Mouse (Mus musculus) ES-Bruce4 (cell line): ENCODE results near the gene Mypn. TPM values are rescaled to one million over a fixed set of nuclear protein-coding genes. Genes with fewer than 3 reads are reported as not detected.

Source experiments
- H3K27ac ChIP-seq: 2 replicates; pipeline ENCODE4 v1.5.1; 2012; ENCODE audit warnings: low read length, inconsistent platforms; ENCODE audit not compliant: insufficient read depth
- H3K27me3 ChIP-seq: 2 replicates; pipeline ENCODE4 v1.6.1; 2012; ENCODE audit warnings: mild to moderate bottlenecking, low read length, inconsistent platforms; ENCODE audit not compliant: control insufficient read depth, poor library complexity, insufficient read depth, severe bottlenecking
- H3K36me3 ChIP-seq: 2 replicates; pipeline ENCODE4 v1.6.1; 2012; ENCODE audit warnings: inconsistent platforms, mild to moderate bottlenecking, low read length, moderate library complexity; ENCODE audit not compliant: control insufficient read depth, poor library complexity, insufficient read depth, severe bottlenecking
- H3K4me1 ChIP-seq: one replicate; pipeline ENCODE4 v1.8.1; 2011; ENCODE audit warnings: low read length; ENCODE audit not compliant: control insufficient read depth, insufficient read depth
- H3K4me3 ChIP-seq: 2 replicates; pipeline ENCODE4 v1.5.1; 2011; ENCODE audit warnings: low read depth, mild to moderate bottlenecking, low read length
- H3K9ac ChIP-seq: 2 replicates; pipeline ENCODE4 v1.6.1; 2012; ENCODE audit warnings: low read depth, mild to moderate bottlenecking, inconsistent platforms; ENCODE audit not compliant: poor library complexity, severe bottlenecking
- H3K9me3 ChIP-seq: replicated peaks from 2 replicates; pipeline ENCODE4 v1.6.1; 2012; ENCODE audit warnings: mild to moderate bottlenecking, low read length, inconsistent platforms; ENCODE audit not compliant: control insufficient read depth, poor library complexity, insufficient read depth, severe bottlenecking
- CTCF ChIP-seq: IDR thresholded peaks from one replicate; pipeline ENCODE4 v1.8.1; 2011; ENCODE audit warnings: low read depth, low read length
- EP300 ChIP-seq: IDR thresholded peaks from 2 replicates; pipeline ENCODE4 v1.6.1; 2011; ENCODE audit warnings: low read depth, low read length; ENCODE audit not compliant: insufficient read depth
- POLR2A ChIP-seq: IDR thresholded peaks from one replicate; pipeline ENCODE4 v1.8.1; 2011; ENCODE audit warnings: low read length; ENCODE audit not compliant: insufficient read depth
- polyA plus RNA-seq: library from polyadenylated mRNA; stranded (reverse); fragments of >200 nt; gene quantifications from 2 replicates; pipeline ENCODE4 v1.2.4, GENCODE M21; 2011; ENCODE audit warnings: low read depth; ENCODE audit not compliant: missing spikeins, insufficient read depth, insufficient read length

Gene Mypn
- polyA plus RNA-seq, 1 experiment = 0.66 TPM

DNA sequence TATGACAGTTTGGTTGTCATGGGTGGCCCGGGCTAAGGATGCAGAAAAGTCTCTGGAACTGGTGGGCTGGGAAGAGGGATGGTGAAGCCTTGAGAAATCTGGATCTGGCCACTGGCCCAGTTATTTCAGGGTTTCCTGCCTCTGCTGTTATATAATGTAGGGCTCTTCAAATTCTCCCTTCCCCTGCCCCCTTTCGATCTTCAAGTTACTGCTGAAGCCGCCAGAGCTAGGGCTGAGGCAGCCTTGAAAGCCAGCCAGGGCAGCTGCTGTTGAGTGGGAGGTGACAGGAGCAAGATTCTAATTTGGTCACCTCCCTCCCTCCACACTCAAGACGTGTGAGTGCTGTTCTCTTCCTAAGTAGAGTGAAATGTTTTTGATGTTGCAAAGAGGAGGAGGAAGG, 46.8 kb downstream of the Mypn start:
- 0 out of 2 replicates have a peak, but pooled peaks cover 3% of the 10 kb centered on the region for H3K9me3 ChIP-seq
- TF ChIP-seq EP300 (no peak), CTCF (no peak), POLR2A (no peak)
- no peaks in the 10 kb centered on the region for H3K36me3 ChIP-seq
- H3K27ac ChIP-seq = no peak overlapping the region
- no peaks in the 10 kb centered on the region for H3K27me3 ChIP-seq
- H3K4me3 ChIP-seq = no peak overlapping the region
- H3K4me1 ChIP-seq = no peaks in the 10 kb centered on the region
- no peak overlapping the region for H3K9ac ChIP-seq

- Histone ChIP-seq H3K27ac (no peak overlapping the region), H3K4me3 (no peak overlapping the region), H3K36me3 (no peaks in the 10 kb centered on the region), H3K4me1 (no peaks in the 10 kb centered on the region), H3K9ac (no peak overlapping the region), H3K27me3 (no peaks in the 10 kb centered on the region), H3K9me3 (0 out of 2 replicates have a peak, but pooled peaks cover 3% of the 10 kb centered on the region)
- TF ChIP-seq CTCF (no peak), POLR2A (no peak), EP300 (no peak)
These were observed 47.4 kb downstream of the Mypn start for GRCm38 (mm10) chr10:63156351-63156750.

GRCm38 (mm10) chr10:63155668-63156350, 47.9 kb downstream of the Mypn start:
- 0 out of 2 replicates have a peak, but pooled peaks cover 3% of the 10 kb centered on the region for H3K9me3 ChIP-seq
- TF ChIP-seq POLR2A = no peak
- TF ChIP-seq EP300 = no peak
- no peak for TF ChIP-seq CTCF
- no peak overlapping the region for H3K9ac ChIP-seq
- H3K27ac ChIP-seq = no peak overlapping the region
- no peaks in the 10 kb centered on the region for H3K36me3 ChIP-seq
- H3K27me3 ChIP-seq = no peaks in the 10 kb centered on the region
- H3K4me1 ChIP-seq = no peaks in the 10 kb centered on the region
- H3K4me3 ChIP-seq = no peak overlapping the region

- Histone ChIP-seq H3K27me3 (no peaks in the 10 kb centered on the region), H3K27ac (no peak overlapping the region), H3K4me1 (no peaks in the 10 kb centered on the region), H3K4me3 (no peak overlapping the region), H3K9ac (no peak overlapping the region), H3K9me3 (0 out of 2 replicates have a peak, but pooled peaks cover 3% of the 10 kb centered on the region), H3K36me3 (no peaks in the 10 kb centered on the region)
- no peak for TF ChIP-seq CTCF
- TF ChIP-seq EP300 = no peak
- no peak for TF ChIP-seq POLR2A
These were observed 49.0 kb downstream of the Mypn start for GRCm38 (mm10) chr10:63154726-63155125.

GRCm38 (mm10) chr10:63154226-63154625, 49.5 kb downstream of the Mypn start:
- Histone ChIP-seq H3K27ac (no peak overlapping the region), H3K4me1 (no peaks in the 10 kb centered on the region), H3K9me3 (0 out of 2 replicates have a peak, but pooled peaks cover 3% of the 10 kb centered on the region), H3K4me3 (no peak overlapping the region), H3K27me3 (no peaks in the 10 kb centered on the region), H3K36me3 (no peaks in the 10 kb centered on the region), H3K9ac (no peak overlapping the region)
- TF ChIP-seq POLR2A = no peak

DNA sequence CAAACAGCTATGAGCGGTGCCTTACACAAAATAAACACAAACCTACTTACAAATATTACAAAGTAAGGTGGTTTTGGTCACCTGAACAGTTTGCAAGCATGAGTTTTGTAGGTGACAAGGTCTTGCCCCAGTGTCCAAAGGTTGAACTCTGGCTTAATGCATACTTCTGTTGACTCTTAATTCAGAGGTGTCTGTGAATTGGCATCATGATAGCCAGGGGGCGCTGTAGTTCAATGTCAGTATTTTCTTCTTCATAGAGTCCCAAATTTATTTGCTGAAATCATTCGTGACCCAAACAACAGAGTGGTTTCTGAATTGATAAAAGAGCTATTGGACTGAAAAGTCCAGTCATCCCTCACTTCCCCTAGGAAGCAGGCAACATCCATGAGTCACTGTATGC, 50.2 kb downstream of the Mypn start:
- Histone ChIP-seq H3K27me3 (no peaks in the 10 kb centered on the region), H3K9me3 (0 out of 2 replicates have a peak, but pooled peaks cover 3% of the 10 kb centered on the region), H3K9ac (no peak overlapping the region), H3K4me1 (no peaks in the 10 kb centered on the region), H3K27ac (no peak overlapping the region), H3K36me3 (no peaks in the 10 kb centered on the region), H3K4me3 (no peak overlapping the region)
- TF ChIP-seq CTCF (peak; percentile 29), EP300 (no peak), POLR2A (no peak)
